Mouse (Mus musculus) CD4-positive, CD25-positive, alpha-beta regulatory T cell, adult 4 months (primary cell): ENCODE measurements around the gene Lce3b. TPM values are rescaled to one million over a fixed set of nuclear protein-coding genes. Genes with fewer than 3 reads are reported as not detected.

Source experiments
- ATAC-seq: one replicate; pipeline ENCODE4 v1.8.0; 2017
- polyA plus RNA-seq, 2 experiments: library from polyadenylated mRNA; unstranded; fragments of 100-300 nt; shearing (Covaris generic); gene quantifications; one replicate each; pipeline ENCODE4 v1.2.1; 2017

Gene Lce3b
- polyA plus RNA-seq: not detected

- ATAC-seq: no peak
These were observed at the start of gene Lce3b for GRCm38 (mm10) chr3:92932679-92933078. Gene Lce3b (plus strand): TSS chr3:92932979.

GRCm38 (mm10) chr3:92894063-92894462 is 38.7 kb upstream of the Lce3b start:
- no peak for ATAC-seq

- no peak for ATAC-seq
These were observed 38.3 kb upstream of the Lce3b start for GRCm38 (mm10) chr3:92894489-92894888.

- no peak for ATAC-seq
These were observed 29.8 kb upstream of the Lce3b start for GRCm38 (mm10) chr3:92902992-92903391.

GRCm38 (mm10) chr3:92903640-92904039 is 29.1 kb upstream of the Lce3b start:
- no peak for ATAC-seq

- no peak for ATAC-seq
These were observed 27.6 kb upstream of the Lce3b start for GRCm38 (mm10) chr3:92905182-92905581.

GRCm38 (mm10) chr3:92907571-92907970 is 25.2 kb upstream of the Lce3b start:
- no peak for ATAC-seq

GRCm38 (mm10) chr3:92920364-92920763 is 12.4 kb upstream of the Lce3b start:
- ATAC-seq: no peak

GRCm38 (mm10) chr3:92926130-92926529 is 6.6 kb upstream of the Lce3b start, which contains the start of gene Lce3a:
Gene Lce3a (minus strand): TSS chr3:92926230.
- ATAC-seq: no peak

GRCm38 (mm10) chr3:92944186-92944585 is 11.4 kb downstream of the Lce3b start, which contains the start of gene Lce3c:
Gene Lce3c (plus strand): TSS chr3:92944486.
- no peak for ATAC-seq

- no peak for ATAC-seq
These were observed 24.3 kb downstream of the Lce3b start, which contains the start of gene Lce3d for GRCm38 (mm10) chr3:92957090-92957489. Gene Lce3d (plus strand): TSS chr3:92957390.

- no peak for ATAC-seq
These were observed 34.0 kb downstream of the Lce3b start, which contains the start of gene Lce3e for GRCm38 (mm10) chr3:92966761-92967160. Gene Lce3e (plus strand): TSS chr3:92967061.

- no peak for ATAC-seq
These were observed 45.7 kb downstream of the Lce3b start for GRCm38 (mm10) chr3:92978484-92978883.

Other genes with a start within 250 kb of the Lce3b start
- not detected for gene Lce1d, start 245.8 kb upstream of the Lce3b start, polyA plus RNA-seq
- not detected for gene Lce1e, start 223.9 kb upstream of the Lce3b start, polyA plus RNA-seq
- not detected for gene Lce1f, start 212.6 kb upstream of the Lce3b start, polyA plus RNA-seq
- not detected for gene Gm38119, start 193.9 kb upstream of the Lce3b start, polyA plus RNA-seq
- not detected for gene Lce1g, start 180.6 kb upstream of the Lce3b start, polyA plus RNA-seq
- not detected for gene Lce1h, start 167.9 kb upstream of the Lce3b start, polyA plus RNA-seq
- not detected for gene Lce1i, start 154.1 kb upstream of the Lce3b start, polyA plus RNA-seq
- gene Lce1j, start 142.5 kb upstream of the Lce3b start, polyA plus RNA-seq: not detected
- not detected for gene Lce1k, start 125.1 kb upstream of the Lce3b start, polyA plus RNA-seq
- gene Kprp, start 105.7 kb upstream of the Lce3b start, polyA plus RNA-seq: not detected
- gene Lce1l, start 81.7 kb upstream of the Lce3b start, polyA plus RNA-seq: not detected
- not detected for gene 2310050C09Rik, start 62.8 kb upstream of the Lce3b start, polyA plus RNA-seq
- not detected for gene Lce3a, start 6.7 kb upstream of the Lce3b start, polyA plus RNA-seq
- gene Lce3c, start 11.5 kb downstream of the Lce3b start, polyA plus RNA-seq: not detected
- not detected for gene Lce3d, start 24.4 kb downstream of the Lce3b start, polyA plus RNA-seq
- not detected for gene Lce3e, start 34.1 kb downstream of the Lce3b start, polyA plus RNA-seq
- gene Lce3f, start 59.2 kb downstream of the Lce3b start, polyA plus RNA-seq: not detected
- gene Crct1, start 82.7 kb downstream of the Lce3b start, polyA plus RNA-seq: not detected
- not detected for gene Lce1m, start 86.1 kb downstream of the Lce3b start, polyA plus RNA-seq
- under 1 TPM in 1 of 2 experiments, not detected in 1; 0.19 TPM for gene Gm4858, start 135.8 kb downstream of the Lce3b start, polyA plus RNA-seq
- not detected for gene Crnn, start 211.8 kb downstream of the Lce3b start, polyA plus RNA-seq